Mouse (Mus musculus) forebrain, embryonic 15.5 days (tissue): ENCODE measurements around the gene Ddah1. TPM values are rescaled to one million over a fixed set of nuclear protein-coding genes. Genes with fewer than 3 reads are reported as not detected.

ENCODE experiments used
- polyA plus RNA-seq: library from polyadenylated mRNA; unstranded; fragments of >200 nt; fragmentation: Nextera tagmentation; extraction: Ambion mirVana; gene quantifications from 2 replicates; pipeline ENCODE4 v1.2.1, GENCODE M21; 2015

Gene Ddah1
- polyA plus RNA-seq, 1 experiment from 2014 or later: 162 TPM

Other genes with a start within 250 kb of the Ddah1 start
- 27.8 and 30.6 TPM in 2 replicates for gene Znhit6, start 182.5 kb upstream of the Ddah1 start, polyA plus RNA-seq
- gene Ccn1, start 108.7 kb upstream of the Ddah1 start, polyA plus RNA-seq: 27.2 and 30.1 TPM in 2 replicates
- gene Bcl10, start 164.1 kb downstream of the Ddah1 start, polyA plus RNA-seq: 41.3 and 42.4 TPM in 2 replicates
- gene 2410004B18Rik, start 179.3 kb downstream of the Ddah1 start, polyA plus RNA-seq: 71.1 and 80.1 TPM in 2 replicates
- 0.50 and 0.65 TPM in 2 replicates for gene Syde2, start 229.2 kb downstream of the Ddah1 start, polyA plus RNA-seq